Comparison of ENCODE assay signal across 13 mouse cellular contexts in genomic region chr16:11873292-11873691, GRCm38 (mm10).
"Had no signal": no experiment of that assay in that cellular context is flagged by ENCODE, and none has a peak within 500 bp of the region (broad histone marks: within the 10 kb centered on the region; RNA-seq: fewer than 3 reads in every experiment).

No protein-coding gene starts in this region.

- DNase-seq: kidney, postnatal 10 days; kidney, postnatal 36 days; layer of hippocampus, postnatal 36 days; liver; lung, adult 18-20 months; lung, postnatal 10 days; lung, postnatal 36 days; midbrain, embryonic 14.5 days; right cerebral cortex, adult 18-20 months; right cerebral cortex, postnatal 14 days; right cerebral cortex, postnatal 4 days; thymus, adult 18-20 months; thymus, postnatal 36 days had no signal
